Mouse (Mus musculus) liver, embryonic 16.5 days (tissue): Measurements from ENCODE around the gene Snx29. TPM values are rescaled to one million over a fixed set of nuclear protein-coding genes. Genes with fewer than 3 reads are reported as not detected.
A peak's percentile ranks its signal among the peaks of the same experiment; 100 is the strongest.

ENCODE experiments used
- ATAC-seq: fragments of 200-750 bp; cut with Nextera tagmentation; 2 replicates; pipeline ENCODE4 v1.8.0; 2017; ENCODE audit warnings: low read depth, mild to moderate bottlenecking, moderate number of reproducible peaks, moderate library complexity
- H3K27ac ChIP-seq: fragments of 300-500 bp; sonication (generic); 2 replicates; pipeline ENCODE4 v1.5.1; 2014; ENCODE audit warnings: mild to moderate bottlenecking, low read length
- H3K27me3 ChIP-seq: fragments of 300-500 bp; sonication (generic); 2 replicates; pipeline ENCODE4 v1.6.1; 2014; ENCODE audit warnings: low read depth, low read length, mixed read lengths; ENCODE audit not compliant: control insufficient read depth, insufficient read depth
- H3K36me3 ChIP-seq: fragments of 300-500 bp; sonication (generic); 2 replicates; pipeline ENCODE4 v1.6.1; 2014; ENCODE audit warnings: mild to moderate bottlenecking; ENCODE audit not compliant: control insufficient read depth, insufficient read depth
- H3K4me1 ChIP-seq: fragments of 300-500 bp; sonication (generic); 2 replicates; pipeline ENCODE4 v1.6.1; 2014; ENCODE audit warnings: low read depth, low read length, mixed read lengths; ENCODE audit not compliant: control insufficient read depth
- H3K4me2 ChIP-seq: fragments of 300-500 bp; sonication (generic); 2 replicates; pipeline ENCODE4 v1.6.1; 2014; ENCODE audit warnings: low read depth, low read length, mixed read lengths
- H3K4me3 ChIP-seq: fragments of 300-500 bp; sonication (generic); 2 replicates; pipeline ENCODE4 v1.5.1; 2014; ENCODE audit warnings: low read depth, mild to moderate bottlenecking, low read length
- H3K9ac ChIP-seq: fragments of 300-500 bp; sonication (generic); 2 replicates; pipeline ENCODE4 v1.6.1; 2014; ENCODE audit warnings: low read depth, low read length
- H3K9me3 ChIP-seq: fragments of 300-500 bp; sonication (generic); replicated peaks from 2 replicates; pipeline ENCODE4 v1.6.1; 2016; ENCODE audit warnings: low read length; ENCODE audit not compliant: control insufficient read depth
- WGBS: fragments of 180-500 bp; shearing (Covaris S2); extraction: QIAGEN DNeasy Blood & Tissue Kit; methylation state at CpG from one replicate; pipeline ENCODE4 v1.1.7; 2014; ENCODE audit not compliant: insufficient replicate concordance; 5-methylcytosine and 5-hydroxymethylcytosine counted together
- polyA plus RNA-seq: library from polyadenylated mRNA; unstranded; fragments of >200 nt; fragmentation: Nextera tagmentation; extraction: Ambion mirVana; gene quantifications from 2 replicates; pipeline ENCODE4 v1.2.1, GENCODE M21; 2015

Gene Snx29
- polyA plus RNA-seq, 1 experiment from 2014 or later, result 4.6 TPM

DNA sequence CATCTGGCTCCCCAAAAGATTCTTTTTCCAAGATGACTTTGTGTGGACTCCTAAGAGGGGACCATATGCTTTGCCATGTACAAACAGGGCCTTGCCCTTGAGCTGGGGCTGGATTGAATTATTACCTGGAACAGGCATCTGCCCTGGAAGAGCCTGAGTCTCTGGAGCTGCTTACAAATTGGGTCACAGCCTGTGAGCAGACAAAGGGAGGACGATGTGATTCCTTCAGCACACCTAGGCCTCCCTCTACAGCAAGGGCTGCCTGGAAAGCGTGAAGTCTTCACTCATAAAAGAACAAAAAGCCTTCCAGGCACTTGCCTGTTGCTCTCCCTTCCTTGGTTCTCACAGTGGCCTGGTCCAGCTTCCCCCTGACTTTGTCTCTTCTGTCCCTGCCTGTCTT is 449.6 kb downstream of the Snx29 start:
- H3K27me3 ChIP-seq, result no peaks in the 10 kb centered on the region
- H3K4me1 ChIP-seq, result no peaks in the 10 kb centered on the region
- H3K27ac ChIP-seq, result no peak overlapping the region
- no peak overlapping the region for H3K4me2 ChIP-seq
- H3K9me3 ChIP-seq, result no peaks in the 10 kb centered on the region
- WGBS, result 44% methylated on average over 2 of the region's 2 CpGs
- no peak overlapping the region for H3K9ac ChIP-seq
- ATAC-seq, result no peak
- H3K36me3 ChIP-seq, result no peaks in the 10 kb centered on the region
- no peak overlapping the region for H3K4me3 ChIP-seq

DNA sequence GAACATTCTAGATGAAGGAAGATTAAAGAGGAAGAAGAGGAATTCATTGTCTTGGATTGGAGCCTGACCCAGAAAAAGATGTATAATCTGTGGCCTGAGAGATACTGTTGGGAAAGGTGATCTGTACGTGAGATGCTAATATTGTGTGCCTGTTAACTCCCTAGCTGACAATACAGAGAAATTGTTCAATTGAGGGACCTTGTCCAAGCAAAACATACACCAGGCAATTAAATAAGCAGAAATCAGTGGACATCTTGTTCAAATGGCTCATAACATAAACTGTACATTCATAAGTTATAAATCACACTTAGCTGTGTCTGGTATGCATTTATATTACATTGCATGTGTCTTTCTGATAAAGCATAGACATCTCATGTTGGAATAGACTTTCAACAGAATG is 451.6 kb downstream of the Snx29 start:
- WGBS, result 70% methylated on average over 1 of the region's 1 CpGs
- no peak overlapping the region for H3K9ac ChIP-seq
- no peak for ATAC-seq

DNA sequence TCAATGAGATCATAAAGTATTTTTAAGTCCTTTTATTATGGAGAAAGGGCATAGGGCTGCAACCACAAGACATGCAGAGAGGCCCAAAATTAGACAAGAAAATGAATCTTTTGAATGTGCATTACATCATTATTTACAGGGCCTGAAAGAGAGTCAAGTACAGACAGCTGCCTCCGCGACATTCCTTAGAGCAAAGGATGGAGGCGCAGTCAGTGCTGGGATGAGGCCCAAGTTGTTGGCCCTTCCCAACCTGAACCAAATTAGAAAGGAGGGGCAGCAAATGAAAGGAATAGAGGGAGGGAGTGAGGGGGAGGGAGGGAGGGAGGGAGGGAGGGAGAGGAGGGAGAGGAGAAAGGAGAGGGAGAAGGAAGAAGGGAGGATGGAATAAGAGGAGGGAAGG is 453.8 kb downstream of the Snx29 start:
- H3K4me3 ChIP-seq, result no peak overlapping the region
- H3K4me1 ChIP-seq, result no peaks in the 10 kb centered on the region
- H3K27me3 ChIP-seq, result no peaks in the 10 kb centered on the region
- H3K27ac ChIP-seq, result no peak overlapping the region
- no peak for ATAC-seq
- H3K4me2 ChIP-seq, result no peak overlapping the region
- 71% methylated on average over 3 of the region's 3 CpGs for WGBS
- no peaks in the 10 kb centered on the region for H3K36me3 ChIP-seq
- H3K9ac ChIP-seq, result no peak overlapping the region
- H3K9me3 ChIP-seq, result no peaks in the 10 kb centered on the region

More for the DNA sequence above, 451.6 kb downstream of the Snx29 start:
- H3K27ac ChIP-seq, result no peak overlapping the region
- no peak overlapping the region for H3K4me3 ChIP-seq
- H3K27me3 ChIP-seq, result no peaks in the 10 kb centered on the region
- no peaks in the 10 kb centered on the region for H3K4me1 ChIP-seq
- no peak overlapping the region for H3K4me2 ChIP-seq
- no peaks in the 10 kb centered on the region for H3K9me3 ChIP-seq
- H3K36me3 ChIP-seq, result no peaks in the 10 kb centered on the region

DNA sequence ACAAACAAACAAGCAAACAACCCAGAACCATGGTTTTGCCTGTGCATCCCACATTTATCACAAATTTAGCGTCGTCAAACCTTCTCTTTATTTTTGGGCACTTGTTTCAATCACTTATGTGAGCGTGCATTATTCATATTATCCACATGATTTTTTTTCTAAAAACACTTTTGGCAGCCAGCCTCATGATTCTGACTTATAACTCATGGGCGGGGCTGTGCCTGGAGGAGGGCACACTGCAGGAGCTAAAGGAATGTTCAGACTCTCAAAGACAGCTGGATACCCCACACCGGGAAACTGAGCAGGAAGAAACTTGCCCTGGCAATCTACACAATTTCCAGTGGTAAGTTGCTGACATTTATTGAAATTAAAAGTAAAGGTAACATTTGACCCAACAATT is 455.5 kb downstream of the Snx29 start:
- no peaks in the 10 kb centered on the region for H3K36me3 ChIP-seq
- 65% methylated on average over 5 of the region's 5 CpGs for WGBS
- H3K4me2 ChIP-seq, result no peak overlapping the region
- H3K9me3 ChIP-seq, result no peaks in the 10 kb centered on the region
- H3K27me3 ChIP-seq, result no peaks in the 10 kb centered on the region
- H3K9ac ChIP-seq, result no peak overlapping the region
- ATAC-seq, result no peak
- no peak overlapping the region for H3K4me3 ChIP-seq
- H3K27ac ChIP-seq, result no peak overlapping the region
- H3K4me1 ChIP-seq, result peaks cover 7% of the 10 kb centered on the region

DNA sequence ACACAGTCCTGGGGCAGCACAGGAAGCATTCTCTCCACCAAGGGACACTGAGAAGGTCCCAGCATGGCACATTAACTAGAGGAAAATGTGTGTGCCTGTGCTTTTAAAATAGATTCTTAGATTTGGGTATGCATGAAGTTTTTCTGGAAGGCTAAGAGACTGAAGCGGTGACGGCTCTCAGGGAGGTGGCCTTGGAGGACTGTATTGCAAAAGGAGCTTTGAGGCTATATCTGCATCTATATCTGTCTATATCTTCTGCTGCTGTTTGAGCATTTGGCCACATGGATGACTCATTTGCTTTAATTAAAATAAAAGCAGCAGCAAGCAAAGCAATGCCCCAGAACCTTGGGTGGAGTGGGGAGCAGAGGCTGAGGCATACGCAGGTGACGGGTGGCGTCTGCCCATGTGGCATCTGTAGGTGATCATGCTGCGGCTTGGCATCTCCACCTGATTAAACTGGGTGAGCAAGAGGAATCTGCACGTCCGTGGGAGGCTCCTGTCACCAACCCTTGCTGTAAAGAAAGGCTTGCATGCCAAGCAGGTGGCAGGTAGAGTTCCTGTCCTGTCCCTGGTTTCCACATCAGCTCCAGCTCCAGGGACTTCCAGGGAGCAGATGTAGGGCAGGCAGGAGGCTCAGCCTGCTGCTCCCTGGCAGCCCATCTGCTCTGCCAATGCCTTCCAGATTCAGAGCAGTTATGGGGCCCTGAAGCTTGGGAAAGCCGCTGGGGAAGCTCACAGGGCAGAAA is 456.2 kb downstream of the Snx29 start:
- H3K9me3 ChIP-seq, result no peaks in the 10 kb centered on the region
- no peak overlapping the region for H3K4me3 ChIP-seq
- ATAC-seq, result no peak
- H3K9ac ChIP-seq, result no peak overlapping the region
- H3K4me1 ChIP-seq, result peaks cover 7% of the 10 kb centered on the region
- H3K4me2 ChIP-seq, result no peak overlapping the region
- H3K36me3 ChIP-seq, result no peaks in the 10 kb centered on the region
- no peaks in the 10 kb centered on the region for H3K27me3 ChIP-seq
- no peak overlapping the region for H3K27ac ChIP-seq
- WGBS, result 69% methylated on average over 9 of the region's 9 CpGs

DNA sequence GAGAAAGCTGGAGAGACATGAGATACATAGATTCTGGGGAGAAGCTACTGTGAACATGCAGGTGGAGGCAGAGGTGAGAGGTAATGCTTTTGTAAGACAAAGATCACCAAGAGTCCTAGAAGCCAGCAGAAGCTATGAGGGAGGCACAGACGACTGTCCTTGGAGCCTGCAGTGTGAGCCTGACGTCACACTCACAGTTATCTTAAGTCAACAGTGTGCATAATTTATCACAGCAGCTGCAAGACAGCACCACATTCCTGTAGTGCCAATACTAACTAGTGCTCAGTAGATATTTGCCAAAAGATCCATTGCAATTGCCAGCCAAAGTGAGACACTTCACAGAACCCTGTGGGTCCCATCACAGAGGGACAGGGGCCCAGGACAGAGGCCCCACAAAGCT is 459.4 kb downstream of the Snx29 start:
- WGBS, result 9% methylated on average over 2 of the region's 2 CpGs

DNA sequence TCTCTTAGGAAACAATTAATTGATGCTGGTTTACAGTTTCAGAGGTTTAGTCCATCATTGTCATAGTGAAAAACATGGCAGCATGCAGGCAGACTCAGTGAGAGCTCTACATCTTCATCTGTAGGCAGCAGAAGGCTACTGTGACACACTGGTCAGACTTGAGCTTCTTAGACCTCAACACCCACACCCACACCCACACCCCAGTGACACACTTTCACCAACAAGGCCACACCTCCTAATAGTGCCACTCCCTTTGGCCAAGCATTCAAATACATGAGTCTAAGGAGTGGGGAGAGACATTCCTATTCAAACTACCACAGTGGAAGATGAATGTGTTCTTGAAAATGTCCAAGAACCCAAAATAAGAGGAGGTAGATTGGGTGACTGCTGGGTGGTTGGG is 460.6 kb downstream of the Snx29 start:
- ATAC-seq, result no peak
- Histone ChIP-seq H3K4me3 (no peak overlapping the region), H3K9me3 (no peaks in the 10 kb centered on the region), H3K27me3 (no peaks in the 10 kb centered on the region), H3K9ac (no peak overlapping the region), H3K27ac (no peak overlapping the region), H3K4me1 (peaks cover 7% of the 10 kb centered on the region), H3K4me2 (no peak overlapping the region), H3K36me3 (no peaks in the 10 kb centered on the region)

More for the DNA sequence above, 459.4 kb downstream of the Snx29 start:
- Histone ChIP-seq H3K36me3 (no peaks in the 10 kb centered on the region), H3K4me1 (peaks cover 7% of the 10 kb centered on the region), H3K9me3 (no peaks in the 10 kb centered on the region), H3K4me3 (no peak overlapping the region), H3K27me3 (no peaks in the 10 kb centered on the region), H3K4me2 (no peak overlapping the region), H3K9ac (no peak overlapping the region), H3K27ac (no peak overlapping the region)
- peak; percentile 77 for ATAC-seq

DNA sequence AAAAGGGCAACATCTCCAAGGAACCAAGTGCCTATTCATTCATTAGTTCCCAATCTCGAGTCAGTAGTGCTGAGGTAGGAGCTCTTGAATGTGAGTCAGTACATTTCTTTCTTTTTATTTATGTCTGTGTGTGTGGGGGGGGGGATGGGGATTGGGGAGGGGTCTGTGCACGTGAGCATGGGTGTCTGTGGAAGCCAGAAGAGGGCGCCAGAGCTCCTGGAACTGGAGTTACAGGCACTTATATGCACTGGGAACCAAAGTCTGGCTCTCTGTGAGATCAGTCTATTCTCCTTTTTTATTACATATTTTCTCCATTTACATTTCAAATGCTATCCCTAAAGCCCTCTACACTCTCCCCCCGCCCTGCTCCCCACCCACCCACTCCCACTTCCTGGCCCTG is 461.6 kb downstream of the Snx29 start:
- Histone ChIP-seq H3K4me1 (peaks cover 7% of the 10 kb centered on the region), H3K9me3 (no peaks in the 10 kb centered on the region), H3K36me3 (no peaks in the 10 kb centered on the region), H3K4me3 (no peak overlapping the region), H3K9ac (no peak overlapping the region), H3K27me3 (no peaks in the 10 kb centered on the region), H3K4me2 (no peak overlapping the region), H3K27ac (no peak overlapping the region)
- ATAC-seq, result no peak
- WGBS, result 33% methylated on average over 4 of the region's 4 CpGs

DNA sequence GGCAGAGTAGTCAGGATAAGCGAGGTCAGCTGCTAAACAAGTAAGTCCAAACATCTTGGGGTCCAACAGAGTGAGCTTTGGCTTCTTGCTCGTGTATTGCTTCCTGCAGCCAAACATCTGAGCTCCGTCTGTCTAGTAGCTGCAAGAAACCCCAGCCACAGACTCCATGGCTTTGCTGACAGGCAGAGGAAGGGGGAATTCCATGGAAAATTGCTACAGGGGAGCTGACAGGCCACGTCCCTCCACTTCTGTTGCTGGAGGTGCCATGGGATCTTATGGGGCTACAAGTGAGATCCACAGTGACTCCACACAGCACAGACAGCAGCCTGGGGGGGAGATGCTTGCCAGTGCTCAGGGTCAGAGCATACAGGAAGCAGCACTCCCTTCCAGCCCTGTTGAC is 463.1 kb downstream of the Snx29 start:
- Histone ChIP-seq H3K4me3 (no peak overlapping the region), H3K4me1 (peaks cover 7% of the 10 kb centered on the region), H3K9ac (no peak overlapping the region), H3K27ac (no peak overlapping the region), H3K9me3 (no peaks in the 10 kb centered on the region), H3K36me3 (no peaks in the 10 kb centered on the region), H3K4me2 (no peak overlapping the region), H3K27me3 (no peaks in the 10 kb centered on the region)
- no peak for ATAC-seq
- 41% methylated on average over 4 of the region's 4 CpGs for WGBS
